Mouse (Mus musculus): Measurements from ENCODE around the gene Bace1.

DNA sequence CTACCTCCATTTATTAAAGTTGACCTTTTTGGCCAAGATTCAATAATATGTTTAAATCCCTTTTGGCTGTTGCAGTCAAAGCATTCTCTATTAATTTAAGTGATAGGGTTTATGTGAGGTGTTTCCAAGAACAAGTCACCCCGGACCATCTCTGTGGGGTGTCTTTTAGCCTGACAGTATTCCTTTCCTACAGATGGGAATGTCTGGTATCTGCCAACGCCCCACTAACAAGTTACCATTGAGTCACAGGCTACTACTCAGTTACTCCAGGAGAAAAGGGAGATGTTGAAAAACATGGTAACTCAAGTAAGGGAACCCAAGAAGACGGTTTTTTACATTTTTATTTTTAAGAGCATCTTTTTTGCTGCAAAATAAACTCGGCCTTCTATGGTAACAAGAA, 66.8 kb downstream of the Bace1 start:
- TF ChIP-seq CTCF (IDR thresholded peaks at IDR 0.05; ENCODE audit: extremely low read depth, insufficient read depth, insufficient read length, insufficient replicate concordance): no peak
- TF ChIP-seq POLR2A (IDR thresholded peaks at IDR 0.05; ENCODE audit: low read depth, low read length): no peak
